11 mouse cellular contexts compared by ENCODE assay signal in the genomic region with DNA sequence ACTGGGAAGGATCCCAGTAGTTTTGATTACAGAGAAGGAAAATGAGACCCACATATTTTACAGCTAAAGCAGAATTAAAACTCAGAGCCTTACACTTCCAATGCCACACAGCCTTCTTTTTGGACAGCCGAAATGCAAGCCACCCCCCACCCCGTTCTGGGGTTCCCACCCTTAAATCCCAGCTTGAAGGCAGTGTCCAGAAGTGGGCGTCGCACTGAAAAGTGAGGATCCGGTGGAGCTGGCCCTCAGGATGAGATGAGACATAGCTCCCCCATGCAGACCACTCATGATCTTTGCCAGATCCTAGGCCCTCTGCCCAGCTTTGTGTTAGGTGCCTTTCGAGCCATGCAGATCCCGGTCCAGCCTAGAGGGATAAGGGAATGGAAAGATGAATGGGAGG. TPM values are rescaled to one million over a fixed set of nuclear protein-coding genes. Genes with fewer than 3 reads are reported as not detected.
DNase-seq lines count a peak whose midpoint lies in the region; ATAC-seq lines count a peak whose summit lies in the region.
"Had no signal": no experiment of that assay in that cellular context is flagged by ENCODE, and none has a peak within 500 bp of the region (broad histone marks: within the 10 kb centered on the region; RNA-seq: fewer than 3 reads in every experiment).

A gene (minus strand): TSS at position 101 of the 400 bp plus-strand sequence.

- H3K9ac ChIP-seq in heart, embryonic 16.5 days (ENCODE audit: low read length), result peak within 1 kb of the TSS; percentile 28
- H3K9ac ChIP-seq in lung, embryonic 16.5 days (ENCODE audit: low read length), result peak within 1 kb of the TSS; percentile 39; the same call in 1 of the 2 replicates
- peak within 1 kb of the TSS; percentile 0; the same call in 1 of the 2 replicates for H3K9ac ChIP-seq in embryonic facial prominence, embryonic 12.5 days
- H3K9ac ChIP-seq in limb, embryonic 15.5 days, result no peak within 1 kb of the TSS

- peak within 1 kb of the TSS; percentile 42 for H3K4me2 ChIP-seq in heart, embryonic 16.5 days (ENCODE audit: low read depth, low read length)
- H3K4me2 ChIP-seq in lung, embryonic 16.5 days (ENCODE audit: low read depth, low read length), result peak within 1 kb of the TSS; percentile 24; the same call in 1 of the 2 replicates
- H3K4me2 ChIP-seq in embryonic facial prominence, embryonic 12.5 days (replicated peaks), result peak within 1 kb of the TSS; percentile 17
- H3K4me2 ChIP-seq in limb, embryonic 15.5 days, result 0 out of 2 replicates have a peak within 1 kb of the TSS, but pooled peaks have one; percentile 12

- H3K4me3 ChIP-seq in heart, embryonic 16.5 days (ENCODE audit: low read length), result no peak within 1 kb of the TSS
- no peak within 1 kb of the TSS for H3K4me3 ChIP-seq in lung, embryonic 16.5 days (ENCODE audit: low read length)
- H3K4me3 ChIP-seq in embryonic facial prominence, embryonic 12.5 days, result no peak within 1 kb of the TSS
- H3K4me3 ChIP-seq in limb, embryonic 15.5 days, result peak within 1 kb of the TSS; percentile 8
- H3K4me3 ChIP-seq: left cerebral cortex, adult 2 months had no signal

- intact Hi-C loops in heart, postnatal 14 days (cut with DNase I), result no loop called here

- H3K27ac ChIP-seq in heart, embryonic 16.5 days (ENCODE audit: low read length), result no peak within 1 kb of the TSS
- no peak within 1 kb of the TSS for H3K27ac ChIP-seq in lung, embryonic 16.5 days (ENCODE audit: low read length)
- H3K27ac ChIP-seq in embryonic facial prominence, embryonic 12.5 days, result no peak within 1 kb of the TSS
- H3K27ac ChIP-seq in limb, embryonic 15.5 days, result no peak within 1 kb of the TSS
- H3K27ac ChIP-seq: left cerebral cortex, adult 2 months; macrophage had no signal

- H3K36me3 ChIP-seq in heart, embryonic 16.5 days (ENCODE audit: control insufficient read depth, insufficient read depth), result 0 out of 2 replicates have a peak, but pooled peaks cover 8% of the 10 kb centered on the region
- H3K36me3 ChIP-seq in lung, embryonic 16.5 days (ENCODE audit: control insufficient read depth, insufficient read depth, low read length), result peaks cover 17% of the 10 kb centered on the region
- H3K36me3 ChIP-seq in embryonic facial prominence, embryonic 12.5 days, result peaks cover 18% of the 10 kb centered on the region
- peaks cover 22% of the 10 kb centered on the region for H3K36me3 ChIP-seq in limb, embryonic 15.5 days

- H3K4me1 ChIP-seq in heart, embryonic 16.5 days (ENCODE audit: control insufficient read depth, insufficient read depth, low read length), result peaks cover 9% of the 10 kb centered on the region
- H3K4me1 ChIP-seq in lung, embryonic 16.5 days (replicated peaks; ENCODE audit: control insufficient read depth, insufficient read depth, low read length), result peaks cover 5% of the 10 kb centered on the region
- H3K4me1 ChIP-seq in embryonic facial prominence, embryonic 12.5 days, result no peaks in the 10 kb centered on the region; the same call in 1 of the 2 replicates
- peaks cover 6% of the 10 kb centered on the region; the same call in 1 of the 2 replicates for H3K4me1 ChIP-seq in limb, embryonic 15.5 days

- DNase-seq in heart, postnatal 14 days, result no peak
- DNase-seq in lung, postnatal 36 days, result no peak
- DNase-seq in embryo, embryonic 11 days, result no peak
- DNase-seq: cerebellum, adult 18-20 months had no signal

- H3K9me3 ChIP-seq in heart, embryonic 16.5 days (replicated peaks; ENCODE audit: control insufficient read depth, low read length), result no peaks in the 10 kb centered on the region
- H3K9me3 ChIP-seq in lung, embryonic 16.5 days (ENCODE audit: control insufficient read depth, low read length), result no peaks in the 10 kb centered on the region
- no peaks in the 10 kb centered on the region for H3K9me3 ChIP-seq in embryonic facial prominence, embryonic 12.5 days
- H3K9me3 ChIP-seq in limb, embryonic 15.5 days, result no peaks in the 10 kb centered on the region

- no peaks in the 10 kb centered on the region for H3K27me3 ChIP-seq in heart, embryonic 16.5 days (ENCODE audit: control insufficient read depth, insufficient read depth, low read length)
- no peaks in the 10 kb centered on the region for H3K27me3 ChIP-seq in lung, embryonic 16.5 days (ENCODE audit: control insufficient read depth, insufficient read depth, low read depth, low read length)
- H3K27me3 ChIP-seq in embryonic facial prominence, embryonic 12.5 days, result no peaks in the 10 kb centered on the region
- no peaks in the 10 kb centered on the region for H3K27me3 ChIP-seq in limb, embryonic 15.5 days

- 73% methylated on average over 7 of the region's 7 CpGs for WGBS in heart, embryonic 16.5 days
- WGBS in lung, embryonic 16.5 days, result 80% methylated on average over 7 of the region's 7 CpGs
- 83% methylated on average over 7 of the region's 7 CpGs for WGBS in embryonic facial prominence, embryonic 12.5 days
- WGBS in limb, embryonic 15.5 days, result 72% methylated on average over 7 of the region's 7 CpGs

- no peak for ATAC-seq in heart, embryonic 16.5 days (replicated peaks; ENCODE audit: extremely low read depth, insufficient read depth, low FRiP score)
- ATAC-seq in lung, embryonic 16.5 days (ENCODE audit: low read depth), result no peak
- ATAC-seq in embryonic facial prominence, embryonic 12.5 days (ENCODE audit: insufficient number of reproducible peaks, insufficient read depth, low FRiP score, low TSS enrichment), result no peak
- no peak for ATAC-seq in limb, embryonic 15.5 days (ENCODE audit: insufficient number of reproducible peaks, low FRiP score, low TSS enrichment, low read depth)
- no peak for ATAC-seq in monocyte, adult 5-6 weeks (replicated peaks; ENCODE audit: insufficient number of reproducible peaks, low FRiP score, low TSS enrichment, poor library complexity, severe bottlenecking)

RNA-seq across cellular contexts. Expression of the gene that starts here (rescaled TPM):
- polyA plus RNA-seq in heart, embryonic 16.5 days (2015; fragmentation: Nextera tagmentation; extraction: Ambion mirVana), result 0.50 and 0.51 TPM in 2 replicates
- total RNA-seq in heart, postnatal 14 days (2021), result not detected
- 0.29 and 0.50 TPM in 2 replicates for polyA plus RNA-seq in lung, embryonic 16.5 days (2015; fragmentation: Nextera tagmentation; extraction: Ambion mirVana)
- 0.49 and 0.70 TPM in 2 replicates for polyA plus RNA-seq in embryonic facial prominence, embryonic 12.5 days (2016; fragmentation: Nextera tagmentation; extraction: Ambion mirVana)
- 0.53 and 0.76 TPM in 2 replicates for polyA plus RNA-seq in limb, embryonic 15.5 days (2015; fragmentation: Nextera tagmentation; extraction: Ambion mirVana)
- total RNA-seq in monocyte, adult 5-6 weeks (2017), result not detected in 3 replicates
